Mouse (Mus musculus) embryonic facial prominence, embryonic 13.5 days (tissue): ENCODE data around the gene Mrln. TPM values are rescaled to one million over a fixed set of nuclear protein-coding genes. Genes with fewer than 3 reads are reported as not detected.

Experiments used
- ATAC-seq: fragments of 200-750 bp; cut with Nextera tagmentation; 2 replicates; pipeline ENCODE4 v1.8.0; 2017; ENCODE audit warnings: low read depth; ENCODE audit not compliant: insufficient number of reproducible peaks, insufficient read depth, low FRiP score, low TSS enrichment
- H3K27ac ChIP-seq: fragments of 300-500 bp; sonication (generic); 2 replicates; pipeline ENCODE4 v1.5.1; 2015; ENCODE audit warnings: moderate library complexity, mild to moderate bottlenecking, inconsistent platforms
- H3K27me3 ChIP-seq: fragments of 300-500 bp; sonication (generic); 2 replicates; pipeline ENCODE4 v1.6.1; 2015; ENCODE audit warnings: mild to moderate bottlenecking, inconsistent platforms
- H3K36me3 ChIP-seq: fragments of 300-500 bp; sonication (generic); 2 replicates; pipeline ENCODE4 v1.6.1; 2015; ENCODE audit warnings: mild to moderate bottlenecking, inconsistent platforms
- H3K4me1 ChIP-seq: fragments of 300-500 bp; sonication (generic); 2 replicates; pipeline ENCODE4 v1.6.1; 2015; ENCODE audit warnings: inconsistent platforms
- H3K4me2 ChIP-seq: fragments of 300-500 bp; sonication (generic); 2 replicates; pipeline ENCODE4 v1.6.1; 2015; ENCODE audit warnings: moderate library complexity, mild to moderate bottlenecking, inconsistent platforms
- H3K4me3 ChIP-seq: fragments of 300-500 bp; sonication (generic); 2 replicates; pipeline ENCODE4 v1.5.1; 2015; ENCODE audit warnings: mild to moderate bottlenecking, inconsistent platforms
- H3K9ac ChIP-seq: fragments of 300-500 bp; sonication (generic); 2 replicates; pipeline ENCODE4 v1.6.1; 2015; ENCODE audit warnings: mild to moderate bottlenecking, inconsistent platforms
- H3K9me3 ChIP-seq: fragments of 300-500 bp; sonication (generic); 2 replicates; pipeline ENCODE4 v1.6.1; 2016; ENCODE audit warnings: inconsistent platforms
- WGBS: fragments of 180-500 bp; shearing (Covaris S2); methylation state at CpG from one replicate; pipeline ENCODE4 v1.1.7; 2015; ENCODE audit warnings: mixed read lengths; 5-methylcytosine and 5-hydroxymethylcytosine counted together
- polyA plus RNA-seq: library from polyadenylated mRNA; unstranded; fragments of >200 nt; fragmentation: Nextera tagmentation; extraction: Ambion mirVana; gene quantifications from 2 replicates; pipeline ENCODE4 v1.2.1, GENCODE M21; 2015

Gene Mrln
- polyA plus RNA-seq, 1 experiment from 2014 or later: 4.4 TPM

DNA sequence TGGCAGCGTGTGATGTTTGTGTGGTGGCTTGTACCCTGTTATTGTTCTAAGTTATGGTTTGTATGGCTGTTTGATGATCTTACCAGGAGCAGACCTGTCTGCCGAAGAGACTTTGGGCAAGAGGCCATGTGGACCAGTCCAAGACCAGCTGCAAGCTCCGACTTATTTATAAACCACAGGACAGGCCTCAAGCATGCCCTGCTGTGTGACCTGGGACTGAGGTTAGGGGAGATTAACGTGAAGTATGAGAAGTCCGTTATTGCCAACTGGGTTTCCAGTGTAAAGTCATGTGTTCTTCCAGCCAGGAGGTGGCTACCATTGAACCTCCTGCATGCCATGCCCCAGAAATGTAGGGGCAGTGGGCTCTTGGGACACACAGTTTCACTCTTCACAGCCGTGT is 25.9 kb downstream of the Mrln start:
- no peak overlapping the region for H3K27ac ChIP-seq
- WGBS: 84% methylated on average over 6 of the region's 6 CpGs

DNA sequence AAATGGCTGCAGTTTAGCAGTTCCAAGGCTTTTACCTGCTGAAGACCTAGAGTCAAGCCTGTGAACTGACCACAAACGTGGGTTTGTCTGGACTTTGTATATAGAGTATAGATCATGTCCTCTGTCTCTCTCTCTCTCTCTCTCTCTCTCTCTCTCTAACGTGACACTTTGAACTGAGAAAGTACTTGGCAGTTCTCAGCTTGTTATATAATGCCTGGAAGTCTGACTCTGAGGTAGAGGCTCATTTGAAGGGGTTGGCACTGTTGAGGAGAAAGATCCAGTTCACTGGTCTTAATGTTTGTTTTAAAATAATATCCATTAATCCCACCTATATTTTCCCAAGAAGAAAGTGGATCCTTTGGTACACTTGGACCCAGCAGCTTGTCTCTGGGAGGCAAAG is 33.5 kb downstream of the Mrln start:
- Histone ChIP-seq H3K9ac (no peak overlapping the region), H3K4me1 (no peaks in the 10 kb centered on the region), H3K36me3 (no peaks in the 10 kb centered on the region), H3K4me3 (no peak overlapping the region), H3K27ac (no peak overlapping the region), H3K4me2 (no peak overlapping the region), H3K9me3 (no peaks in the 10 kb centered on the region), H3K27me3 (peaks cover 4% of the 10 kb centered on the region)
- ATAC-seq: no peak
- WGBS: 67% methylated on average over 2 of the region's 2 CpGs

More for the DNA sequence above, 25.9 kb downstream of the Mrln start:
- H3K4me2 ChIP-seq: no peak overlapping the region
- no peaks in the 10 kb centered on the region for H3K9me3 ChIP-seq
- no peak for ATAC-seq
- H3K27me3 ChIP-seq: no peaks in the 10 kb centered on the region
- no peaks in the 10 kb centered on the region for H3K36me3 ChIP-seq
- no peak overlapping the region for H3K4me3 ChIP-seq
- no peak overlapping the region for H3K9ac ChIP-seq
- no peaks in the 10 kb centered on the region for H3K4me1 ChIP-seq

DNA sequence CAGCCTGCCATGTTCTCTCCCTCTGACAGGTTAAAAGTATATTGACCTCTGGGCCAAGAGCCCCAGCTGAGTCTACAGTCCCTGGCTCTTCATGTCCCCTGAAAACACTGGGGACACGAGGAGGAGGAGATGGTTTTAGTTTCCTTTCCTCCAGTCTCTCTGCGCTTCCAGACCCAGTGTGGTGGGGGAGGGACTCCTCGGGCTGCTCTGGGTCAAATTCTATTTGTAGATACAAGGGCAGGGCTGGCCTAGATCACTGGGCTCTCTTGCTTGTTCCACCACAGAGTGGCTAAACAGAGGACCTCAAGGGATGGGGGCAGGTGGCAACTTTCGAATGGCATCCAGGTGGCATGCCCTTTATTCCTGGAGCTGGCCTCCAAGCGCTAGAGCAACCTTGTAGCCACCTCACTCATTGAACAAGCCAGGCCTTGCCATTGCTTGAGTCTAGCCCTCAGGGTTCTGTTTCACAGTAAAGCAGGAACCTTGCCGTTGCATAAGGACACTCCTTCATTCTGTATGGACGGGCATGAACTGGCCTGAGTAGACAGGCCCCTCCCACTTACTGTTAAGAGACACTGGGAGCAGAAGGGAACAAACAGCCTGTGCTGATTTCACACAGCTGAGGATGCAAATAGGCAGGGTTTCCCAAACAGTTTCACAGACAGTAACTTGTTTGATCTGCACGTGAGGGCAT is 38.4 kb downstream of the Mrln start:
- Histone ChIP-seq H3K27ac (no peak overlapping the region), H3K4me3 (no peak overlapping the region), H3K4me1 (peaks cover 13% of the 10 kb centered on the region), H3K4me2 (no peak overlapping the region), H3K27me3 (peaks cover 42% of the 10 kb centered on the region), H3K9ac (no peak overlapping the region), H3K36me3 (no peaks in the 10 kb centered on the region), H3K9me3 (no peaks in the 10 kb centered on the region)
- no peak; the same call in 1 of the 2 replicates for ATAC-seq
- 39% methylated on average over 8 of the region's 8 CpGs for WGBS

DNA sequence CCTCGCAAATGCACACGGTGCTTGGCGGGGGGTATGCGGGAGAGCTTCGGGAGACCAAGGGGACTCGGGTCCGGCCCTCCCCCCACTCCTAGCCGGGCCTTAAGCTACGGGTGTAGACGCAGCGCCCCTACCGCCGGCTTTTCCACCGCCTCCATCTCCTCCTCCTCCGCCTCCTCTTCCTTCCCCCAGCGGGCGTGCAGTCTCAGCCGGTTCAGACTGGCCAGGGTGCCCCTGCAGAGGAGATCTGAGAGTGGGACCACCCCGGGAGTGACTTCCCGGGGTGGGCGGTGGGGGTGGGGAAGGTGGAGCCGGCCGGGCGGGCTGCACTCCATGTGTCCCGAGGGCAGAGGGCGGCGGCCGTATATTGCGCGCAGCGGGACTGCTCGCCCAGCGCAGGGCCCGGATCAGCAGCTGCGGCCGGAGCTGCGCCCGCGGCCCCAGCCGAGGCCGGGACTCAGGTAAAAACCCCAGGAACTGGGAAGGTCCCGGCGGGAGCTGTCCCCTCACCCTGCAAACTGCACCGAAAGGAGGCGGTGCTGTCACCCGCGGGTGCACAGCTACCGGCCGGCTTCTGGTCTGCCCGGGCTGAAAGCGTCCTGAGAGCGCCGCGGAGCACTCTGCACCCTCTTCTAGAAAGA is 40.6 kb downstream of the Mrln start, which contains the start of gene Slc16a9:
Slc16a9 (plus strand) TSS at position 180 of the 638 bp plus-strand sequence.
- Histone ChIP-seq H3K27me3 (peaks cover 44% of the 10 kb centered on the region), H3K4me3 (peak within 1 kb of the TSS; percentile 65), H3K4me2 (peak within 1 kb of the TSS; percentile 93), H3K27ac (no peak within 1 kb of the TSS), H3K9me3 (no peaks in the 10 kb centered on the region), H3K36me3 (no peaks in the 10 kb centered on the region), H3K9ac (peak within 1 kb of the TSS; percentile 78), H3K4me1 (peaks cover 13% of the 10 kb centered on the region)
- under 1% methylated on average over 51 of the region's 54 CpGs for WGBS
- ATAC-seq: peak; percentile 80

DNA sequence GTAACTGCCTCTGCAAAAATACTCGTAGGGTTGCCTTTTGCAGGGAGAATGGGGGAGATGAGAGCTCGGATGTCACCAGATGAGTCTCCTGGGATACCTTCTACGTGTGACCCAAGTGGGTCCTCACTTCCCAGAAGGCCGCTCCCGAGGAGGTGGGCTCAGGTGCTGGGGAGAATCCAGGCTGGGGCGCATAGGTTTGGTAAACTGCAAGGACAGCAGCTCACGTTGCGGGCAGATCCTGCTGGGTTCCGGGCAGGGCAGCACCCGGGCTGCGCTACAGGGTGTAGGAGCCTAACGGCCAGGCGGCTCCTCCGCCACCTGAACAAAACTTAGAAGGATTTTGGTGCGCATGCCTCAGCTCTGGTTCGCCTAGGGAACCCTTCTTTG is 41.1 kb downstream of the Mrln start:
- ATAC-seq: no peak
- Histone ChIP-seq H3K9me3 (no peaks in the 10 kb centered on the region), H3K27ac (no peak overlapping the region), H3K4me2 (peak overlapping the region; percentile 93), H3K36me3 (no peaks in the 10 kb centered on the region), H3K4me1 (peaks cover 13% of the 10 kb centered on the region), H3K9ac (peak overlapping the region; percentile 78), H3K4me3 (peak overlapping the region; percentile 65), H3K27me3 (peaks cover 44% of the 10 kb centered on the region)
- WGBS: 3% methylated on average over 16 of the region's 16 CpGs

DNA sequence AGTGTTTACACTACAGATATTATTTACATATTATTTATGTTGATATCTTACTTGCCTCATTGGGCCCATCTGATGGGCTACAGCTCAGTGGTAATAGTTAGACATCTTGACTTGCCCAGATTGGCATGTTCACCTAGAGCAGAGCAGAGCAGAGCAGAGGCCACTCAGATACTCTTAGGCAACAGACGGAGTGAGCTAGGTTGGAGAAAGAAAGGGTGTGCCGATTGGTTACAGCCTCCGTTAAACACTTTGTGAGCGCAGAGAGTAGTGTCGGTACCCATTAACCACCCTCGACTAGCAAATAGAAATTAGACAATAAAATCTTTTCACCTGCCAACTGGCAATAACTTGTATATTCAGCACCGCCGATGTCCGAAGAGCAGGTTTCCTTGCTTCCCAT is 41.6 kb downstream of the Mrln start:
- ATAC-seq: no peak
- 29% methylated on average over 9 of the region's 9 CpGs for WGBS
- Histone ChIP-seq H3K4me3 (peak overlapping the region; percentile 65), H3K4me1 (peaks cover 13% of the 10 kb centered on the region), H3K36me3 (no peaks in the 10 kb centered on the region), H3K4me2 (peak overlapping the region; percentile 93), H3K9ac (no peak overlapping the region; the same call in 1 of the 2 replicates), H3K27me3 (peaks cover 44% of the 10 kb centered on the region), H3K27ac (no peak overlapping the region), H3K9me3 (no peaks in the 10 kb centered on the region)

DNA sequence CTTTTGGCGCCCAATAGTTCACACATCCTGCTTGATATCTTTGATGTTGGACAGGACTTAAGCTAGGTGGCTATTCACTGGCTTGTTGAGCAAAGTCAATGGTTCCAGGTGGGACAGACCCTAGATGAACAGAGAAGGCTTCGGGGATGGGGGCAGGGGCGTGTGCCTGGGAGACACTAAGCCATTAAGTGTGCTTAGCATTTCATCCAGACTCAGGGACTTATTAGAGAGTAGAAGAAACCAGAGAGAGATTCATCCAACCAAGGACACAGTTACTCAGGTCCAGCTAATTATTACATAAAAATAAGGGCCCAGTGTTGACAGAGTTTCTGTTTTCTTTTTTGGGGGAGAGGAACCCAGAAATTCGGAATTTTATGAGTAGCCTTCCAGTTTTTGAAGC is 45.9 kb downstream of the Mrln start:
- Histone ChIP-seq H3K9me3 (no peaks in the 10 kb centered on the region), H3K36me3 (no peaks in the 10 kb centered on the region), H3K4me1 (peaks cover 6% of the 10 kb centered on the region; the same call in 1 of the 2 replicates), H3K4me2 (no peak overlapping the region), H3K27me3 (peaks cover 21% of the 10 kb centered on the region), H3K27ac (no peak overlapping the region), H3K4me3 (no peak overlapping the region), H3K9ac (no peak overlapping the region)
- WGBS: 87% methylated on average over 4 of the region's 4 CpGs
- ATAC-seq: no peak

DNA sequence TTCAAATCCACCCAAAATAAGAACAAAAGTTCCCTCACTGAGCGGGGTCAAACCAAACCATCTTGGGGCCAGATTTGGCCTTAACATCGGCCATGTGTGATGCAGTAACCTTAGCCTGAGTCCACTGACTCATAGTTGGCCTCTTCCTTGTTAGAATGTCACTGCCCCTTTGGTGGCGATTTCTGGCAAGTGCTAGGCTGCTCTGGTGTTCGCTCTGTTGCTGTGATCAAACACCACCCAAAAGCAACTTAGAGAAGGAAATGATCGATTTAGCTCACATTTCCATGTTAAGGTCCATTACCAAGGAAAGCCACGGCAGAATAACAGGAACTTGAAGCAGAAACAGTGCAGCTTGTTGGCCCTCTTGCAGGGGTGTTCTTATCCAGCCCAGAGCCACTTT is 46.3 kb downstream of the Mrln start:
- Histone ChIP-seq H3K27me3 (peaks cover 16% of the 10 kb centered on the region), H3K4me1 (peaks cover 4% of the 10 kb centered on the region; the same call in 1 of the 2 replicates), H3K9me3 (no peaks in the 10 kb centered on the region), H3K36me3 (no peaks in the 10 kb centered on the region), H3K9ac (no peak overlapping the region), H3K4me3 (no peak overlapping the region), H3K27ac (no peak overlapping the region), H3K4me2 (no peak overlapping the region)
- ATAC-seq: no peak
- WGBS: 73% methylated on average over 6 of the region's 6 CpGs

DNA sequence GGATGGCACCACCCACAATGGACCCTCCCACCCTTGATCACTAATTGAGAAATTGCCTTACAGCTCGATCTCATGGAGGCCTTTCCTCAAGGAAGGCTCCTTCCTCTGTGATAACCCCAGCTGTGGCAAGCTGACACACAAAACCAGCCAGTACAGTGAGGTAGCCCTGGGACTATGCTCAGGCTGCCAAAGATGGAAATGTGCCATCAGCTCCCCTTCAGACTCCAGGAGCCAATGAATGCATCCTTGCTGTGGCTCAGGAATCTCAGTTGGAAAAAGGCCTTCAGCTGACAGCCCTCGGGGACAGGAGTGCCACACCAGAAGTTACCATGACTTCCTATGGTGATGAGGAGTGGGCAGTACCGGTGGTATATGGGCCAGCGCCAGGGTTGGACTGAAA is 50.2 kb downstream of the Mrln start:
- no peak overlapping the region for H3K9ac ChIP-seq
- 68% methylated on average over 4 of the region's 4 CpGs for WGBS

DNA sequence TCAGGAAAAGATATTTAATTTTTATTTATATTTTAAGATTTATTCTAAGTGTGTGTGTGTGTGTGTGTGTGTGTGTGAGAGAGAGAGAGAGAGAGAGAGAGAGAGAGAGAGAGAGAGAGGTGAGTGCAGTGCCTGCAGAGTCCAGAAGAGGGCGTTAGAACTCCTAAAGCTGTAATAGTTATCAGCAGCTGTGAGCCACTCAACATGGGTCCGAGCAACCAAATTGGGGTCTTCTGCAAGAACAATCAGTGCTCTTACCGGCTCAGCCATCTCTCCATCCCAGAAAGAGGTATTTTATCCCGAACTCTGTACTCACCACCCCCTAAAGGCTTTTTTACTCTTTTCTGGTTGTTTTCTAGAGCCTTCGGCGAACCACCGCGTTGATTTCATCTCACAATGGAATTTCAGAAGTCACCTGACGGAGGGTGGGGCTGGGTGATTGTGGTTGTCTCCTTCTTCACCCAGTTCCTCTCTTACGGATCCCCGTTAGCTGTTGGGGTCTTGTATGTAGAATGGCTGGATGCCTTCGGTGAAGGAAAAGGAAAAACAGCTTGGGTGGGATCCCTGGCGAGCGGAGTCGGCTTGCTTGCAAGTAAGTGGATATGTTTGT is 51.2 kb downstream of the Mrln start:
- H3K36me3 ChIP-seq: no peaks in the 10 kb centered on the region
- H3K4me1 ChIP-seq: no peaks in the 10 kb centered on the region
- no peak overlapping the region for H3K27ac ChIP-seq
- no peaks in the 10 kb centered on the region for H3K27me3 ChIP-seq
- H3K9me3 ChIP-seq: no peaks in the 10 kb centered on the region
- no peak overlapping the region for H3K4me2 ChIP-seq
- no peak for ATAC-seq
- H3K4me3 ChIP-seq: no peak overlapping the region
- WGBS: 83% methylated on average over 15 of the region's 15 CpGs
- no peak overlapping the region for H3K9ac ChIP-seq

More for the DNA sequence above, 50.2 kb downstream of the Mrln start:
- ATAC-seq: no peak
- no peak overlapping the region for H3K4me2 ChIP-seq
- no peak overlapping the region for H3K27ac ChIP-seq
- H3K27me3 ChIP-seq: no peaks in the 10 kb centered on the region
- no peak overlapping the region for H3K4me3 ChIP-seq
- no peaks in the 10 kb centered on the region for H3K36me3 ChIP-seq
- H3K9me3 ChIP-seq: no peaks in the 10 kb centered on the region
- H3K4me1 ChIP-seq: no peaks in the 10 kb centered on the region

DNA sequence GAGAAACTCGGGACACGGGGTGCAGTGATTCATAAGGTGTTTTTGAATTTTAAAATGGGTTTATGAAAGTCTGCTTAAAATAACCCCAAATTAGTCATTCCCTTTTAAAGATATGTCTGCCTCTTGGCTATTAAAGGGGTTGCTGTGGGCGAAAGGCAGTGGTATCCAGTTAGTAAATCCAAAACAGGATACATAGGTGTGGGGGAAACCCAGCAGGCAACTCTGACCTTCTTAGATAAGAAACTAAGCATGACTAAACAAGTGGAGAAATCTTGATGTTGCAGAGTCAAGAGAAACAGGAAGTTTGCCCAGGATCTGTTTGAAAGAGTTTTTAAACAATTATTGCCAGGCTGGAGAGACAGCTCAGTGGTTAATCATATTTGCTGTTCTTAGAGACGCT is 52.6 kb downstream of the Mrln start:
- no peak for ATAC-seq
- 82% methylated on average over 4 of the region's 4 CpGs for WGBS
- Histone ChIP-seq H3K9ac (no peak overlapping the region), H3K36me3 (no peaks in the 10 kb centered on the region), H3K27ac (no peak overlapping the region), H3K4me1 (no peaks in the 10 kb centered on the region), H3K4me2 (no peak overlapping the region), H3K27me3 (no peaks in the 10 kb centered on the region), H3K9me3 (no peaks in the 10 kb centered on the region), H3K4me3 (no peak overlapping the region)

DNA sequence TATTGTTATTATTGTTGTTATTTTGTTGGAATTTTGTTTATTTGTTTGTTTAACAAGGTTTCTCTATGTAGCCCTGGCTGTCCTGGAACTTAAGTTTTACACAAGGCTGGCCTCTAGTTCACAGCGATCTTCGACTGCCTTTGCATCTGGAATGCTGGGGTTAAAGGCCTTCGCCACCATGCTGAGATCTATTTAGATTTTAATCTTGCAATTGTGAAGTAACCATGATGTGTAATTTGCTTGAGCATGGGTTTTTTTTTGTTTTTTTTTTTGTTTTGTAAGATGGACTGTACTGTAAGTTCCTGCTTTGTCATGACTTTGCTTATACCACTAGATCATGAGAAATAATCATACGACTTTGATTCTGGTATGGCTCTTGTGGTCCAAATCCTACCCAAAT is 56.4 kb downstream of the Mrln start:
- Histone ChIP-seq H3K4me1 (no peaks in the 10 kb centered on the region), H3K4me3 (no peak overlapping the region), H3K4me2 (no peak overlapping the region), H3K9ac (no peak overlapping the region), H3K36me3 (no peaks in the 10 kb centered on the region), H3K9me3 (no peaks in the 10 kb centered on the region), H3K27ac (no peak overlapping the region), H3K27me3 (no peaks in the 10 kb centered on the region)
- no peak for ATAC-seq
- 60% methylated on average over 4 of the region's 4 CpGs for WGBS
